Mouse (Mus musculus) ovary, adult 18-20 months (tissue): ENCODE measurements at regions not wholly inside any gene's neighbourhood (a gene's known extent, or its start where the extent isn't known, plus 50 kb on each side); places are given as distances from the start of the nearest gene placed in this dataset.

Experiments
- DNase-seq: peaks from one replicate; pipeline ENCODE4 v3.0.0; 2022; ENCODE audit warnings: low spot score, mixed read lengths

GRCm38 (mm10) chr12:50935516-50935915, 286.6 kb upstream of the Prkd1 start:
- DNase-seq, result no peak

- no peak for DNase-seq
Observed at GRCm38 (mm10) chr12:50932496-50932895, 283.6 kb upstream of the Prkd1 start.

GRCm38 (mm10) chr12:50929641-50930040, 280.7 kb upstream of the Prkd1 start:
- no peak for DNase-seq

- DNase-seq, result no peak
Observed at GRCm38 (mm10) chr12:50926234-50926633, 277.3 kb upstream of the Prkd1 start.

DNA sequence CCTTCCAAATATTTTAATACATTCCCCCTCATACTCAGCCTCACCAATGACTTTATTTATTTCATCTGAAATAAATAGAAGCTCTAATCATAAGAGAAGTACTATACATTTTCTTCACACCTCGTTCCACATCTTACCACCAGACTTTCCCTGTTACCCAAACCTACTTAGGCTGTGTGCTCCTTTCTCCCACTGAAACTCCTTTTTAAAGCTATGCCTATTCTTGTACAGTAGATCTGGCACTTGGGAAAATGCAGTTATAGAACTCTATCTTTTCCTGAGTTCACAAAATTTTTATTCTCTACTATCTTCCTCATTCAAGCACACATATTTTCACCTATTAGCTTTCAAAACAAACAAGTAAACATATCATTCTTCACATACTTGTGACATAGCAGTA, 272.8 kb upstream of the Prkd1 start:
- DNase-seq, result no peak

DNA sequence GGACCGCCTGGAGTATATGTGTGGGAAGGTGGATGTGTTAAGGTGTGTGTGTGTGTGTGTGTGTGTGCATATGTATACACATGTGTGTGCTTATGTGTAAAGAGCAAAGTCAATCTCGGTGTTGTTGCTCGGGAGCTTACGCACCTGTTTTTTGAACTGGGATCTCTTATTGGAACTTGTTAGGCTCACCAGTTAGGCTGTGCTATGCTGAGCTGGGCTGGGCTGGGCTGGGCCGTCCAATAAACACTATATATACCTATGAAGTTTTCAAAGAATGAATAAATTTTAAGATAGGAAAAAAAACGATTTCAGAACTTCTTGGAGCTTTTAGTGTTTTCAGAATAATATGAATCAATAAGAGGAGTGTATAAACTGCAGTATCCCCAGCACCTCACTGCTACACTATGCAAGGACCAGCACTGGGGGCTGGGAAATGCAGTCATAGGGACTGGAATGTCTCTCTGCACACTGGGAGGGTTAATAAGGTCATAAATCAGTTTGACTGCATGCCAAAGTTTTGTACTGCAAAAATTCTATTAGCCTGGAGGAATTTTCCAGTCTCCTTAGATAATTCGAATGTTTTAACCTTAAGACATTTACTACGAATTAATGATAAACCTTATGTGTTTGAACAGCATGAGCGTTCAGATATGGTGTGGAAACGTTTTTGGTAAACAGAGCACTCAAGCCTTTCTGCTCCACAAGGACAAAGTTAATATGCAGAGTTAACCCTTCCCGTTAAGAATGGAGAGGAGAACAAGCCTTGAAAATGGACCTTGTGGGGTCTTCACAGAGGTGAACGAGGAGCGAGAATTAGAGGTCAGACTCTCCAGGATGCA, 250.9 kb upstream of the Prkd1 start:
- no peak for DNase-seq

DNA sequence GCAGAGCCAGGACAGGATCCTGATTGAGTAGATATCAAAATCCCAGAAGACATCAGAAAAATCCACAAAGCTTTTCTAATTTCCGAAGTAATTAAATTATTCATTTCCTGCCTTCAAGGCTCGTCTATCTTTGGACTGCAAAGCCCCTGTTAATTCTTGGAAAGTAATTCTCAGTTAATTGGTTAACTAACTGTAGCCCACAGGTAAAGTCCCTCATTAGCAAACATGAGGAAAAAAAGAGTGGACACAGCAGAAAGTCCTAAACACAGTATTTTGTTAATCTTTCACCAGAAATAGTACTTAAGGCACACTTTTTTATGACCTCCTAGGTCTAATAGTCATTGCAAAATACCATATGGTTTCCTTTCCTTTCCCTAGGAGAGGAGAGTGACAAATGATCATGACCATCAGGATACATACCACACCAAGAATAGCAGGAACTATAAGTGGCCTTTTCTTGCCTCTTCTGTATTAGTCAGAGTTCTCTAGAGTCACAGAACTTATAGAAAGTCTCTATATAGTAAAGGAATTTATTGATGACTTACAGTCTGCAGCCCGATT, 248.8 kb upstream of the Prkd1 start:
- no peak for DNase-seq

DNA sequence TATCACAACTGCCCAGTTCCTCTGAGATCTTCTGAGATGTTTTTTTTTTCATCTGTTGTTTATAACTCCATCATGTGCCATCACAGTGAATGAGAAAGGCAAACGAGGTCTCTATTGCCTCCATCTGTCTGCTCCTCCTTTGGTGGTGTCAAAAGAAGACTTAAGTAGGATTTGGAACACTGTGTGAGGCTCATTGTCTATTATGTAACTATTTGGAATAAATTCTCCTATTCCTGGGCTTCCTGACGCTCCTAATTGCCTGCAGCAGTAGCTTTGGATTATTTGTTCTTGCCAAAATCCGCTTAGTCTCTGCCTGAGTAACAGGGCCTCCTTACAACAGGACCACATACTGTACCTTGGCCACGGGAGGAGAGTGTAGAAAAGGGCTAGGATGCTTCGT, 244.7 kb upstream of the Prkd1 start:
- DNase-seq, result no peak

- DNase-seq, result no peak
Observed at GRCm38 (mm10) chr12:50875796-50876195, 226.9 kb upstream of the Prkd1 start.

- no peak for DNase-seq
Observed at GRCm38 (mm10) chr12:50874024-50874398, 225.1 kb upstream of the Prkd1 start.

DNA sequence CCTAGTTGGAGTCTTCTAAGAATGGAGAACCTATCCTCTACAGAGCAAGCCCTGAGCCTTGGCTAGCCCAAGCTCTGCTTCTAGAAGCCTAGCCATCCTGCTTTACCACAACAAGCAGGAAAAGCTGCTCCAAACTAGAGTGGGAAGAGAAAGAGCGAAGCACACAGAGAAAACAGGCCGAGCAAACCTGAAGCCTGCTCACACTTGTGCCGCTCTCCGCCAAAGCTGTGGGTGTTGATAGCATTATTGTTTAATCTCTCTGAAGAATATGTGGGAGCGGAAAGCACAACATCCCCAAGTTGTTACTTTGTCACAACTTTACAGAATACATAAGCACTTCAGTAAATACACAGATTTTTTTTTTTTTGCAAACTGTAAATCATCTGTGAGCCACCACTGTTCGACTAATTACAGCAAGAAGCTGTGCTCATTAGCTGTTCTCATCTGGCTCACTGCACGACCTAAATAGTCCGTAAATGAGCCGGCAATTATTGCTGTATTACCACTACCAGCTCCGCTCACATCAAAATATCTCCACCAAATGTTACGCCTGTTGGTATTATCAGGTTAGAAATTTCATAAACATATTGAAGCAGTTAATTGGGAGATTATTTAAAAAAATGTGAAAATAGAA, 224.6 kb upstream of the Prkd1 start:
- DNase-seq, result no peak

DNA sequence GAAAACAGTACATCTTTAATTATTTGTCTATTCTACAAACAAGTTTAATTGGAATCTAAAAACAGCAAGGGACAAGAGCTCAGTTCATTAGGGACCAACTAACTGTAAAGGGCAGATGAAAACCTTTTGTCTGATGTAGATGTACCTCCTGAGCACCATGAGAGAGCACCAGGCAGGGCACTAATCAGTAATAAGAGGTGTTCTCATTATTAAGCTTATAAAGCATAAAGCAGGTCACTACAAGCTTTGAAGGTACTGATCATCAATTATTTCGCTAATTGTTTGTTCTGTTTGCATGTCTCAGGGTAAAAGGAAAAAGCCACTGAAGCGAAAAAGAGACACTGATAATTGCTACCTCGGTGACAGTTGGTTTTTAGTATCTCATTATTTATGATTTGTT, 202.7 kb upstream of the Prkd1 start:
- no peak for DNase-seq

- DNase-seq, result no peak
Observed at GRCm38 (mm10) chr12:50847976-50848375, 199.1 kb upstream of the Prkd1 start.

DNA sequence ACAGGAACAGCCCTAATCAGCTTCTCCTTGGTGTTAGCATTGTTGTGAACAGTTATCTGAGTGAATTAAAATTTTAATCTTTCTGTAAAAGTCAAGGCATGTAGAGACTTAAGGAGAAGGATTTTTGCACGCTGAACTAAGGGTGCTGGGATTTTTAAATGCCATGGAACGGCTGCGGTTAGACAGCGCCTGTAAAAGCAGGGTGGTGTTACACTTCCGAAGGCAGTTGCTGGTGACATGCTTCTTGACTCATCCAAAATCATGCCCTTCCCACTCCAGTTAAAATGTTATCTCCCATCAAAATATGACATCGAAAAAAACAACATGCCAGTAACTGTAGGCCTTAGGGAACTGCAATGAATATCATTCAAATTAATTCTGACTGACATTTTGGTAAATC, 193.8 kb upstream of the Prkd1 start:
- DNase-seq, result no peak

DNA sequence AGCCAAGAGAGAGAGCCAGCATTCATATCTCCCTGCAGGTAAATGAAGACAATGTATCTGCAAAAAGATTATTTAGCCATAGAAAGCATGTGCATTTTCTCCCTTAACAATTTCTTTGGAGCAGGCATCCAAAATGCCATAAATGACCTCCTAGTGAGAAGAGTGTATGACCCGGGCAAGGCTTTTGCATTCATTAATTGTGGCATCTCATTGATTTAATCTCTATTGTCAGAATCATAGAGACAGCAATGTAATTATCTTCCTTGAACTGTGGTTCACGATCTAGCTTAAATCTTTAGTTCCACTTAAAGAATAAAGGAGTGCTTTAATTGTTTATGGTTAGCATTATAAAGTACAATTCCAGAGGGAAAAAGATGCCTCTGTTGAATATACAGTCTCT, 190.5 kb upstream of the Prkd1 start:
- DNase-seq, result no peak

- no peak for DNase-seq
Observed at GRCm38 (mm10) chr12:50808731-50809281, 159.9 kb upstream of the Prkd1 start.

DNA sequence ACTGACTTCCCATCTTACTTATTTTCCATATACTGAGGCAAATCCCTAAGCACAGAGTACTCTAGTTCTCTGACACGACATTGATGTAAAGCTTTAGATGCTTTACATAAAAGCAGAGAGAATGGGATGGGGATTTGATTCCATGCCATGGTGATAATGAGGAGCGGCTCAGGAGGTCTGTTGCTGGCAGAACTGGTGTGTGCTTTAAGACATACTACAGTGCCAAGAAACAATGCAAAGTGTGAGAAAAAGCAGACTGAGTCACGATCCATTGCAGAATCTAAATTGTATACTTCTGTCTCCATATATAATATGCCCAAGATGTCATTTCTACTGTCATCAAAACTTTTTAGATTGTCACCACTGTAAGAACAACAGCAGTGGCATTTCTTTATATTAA, 155.5 kb upstream of the Prkd1 start:
- DNase-seq, result no peak

DNA sequence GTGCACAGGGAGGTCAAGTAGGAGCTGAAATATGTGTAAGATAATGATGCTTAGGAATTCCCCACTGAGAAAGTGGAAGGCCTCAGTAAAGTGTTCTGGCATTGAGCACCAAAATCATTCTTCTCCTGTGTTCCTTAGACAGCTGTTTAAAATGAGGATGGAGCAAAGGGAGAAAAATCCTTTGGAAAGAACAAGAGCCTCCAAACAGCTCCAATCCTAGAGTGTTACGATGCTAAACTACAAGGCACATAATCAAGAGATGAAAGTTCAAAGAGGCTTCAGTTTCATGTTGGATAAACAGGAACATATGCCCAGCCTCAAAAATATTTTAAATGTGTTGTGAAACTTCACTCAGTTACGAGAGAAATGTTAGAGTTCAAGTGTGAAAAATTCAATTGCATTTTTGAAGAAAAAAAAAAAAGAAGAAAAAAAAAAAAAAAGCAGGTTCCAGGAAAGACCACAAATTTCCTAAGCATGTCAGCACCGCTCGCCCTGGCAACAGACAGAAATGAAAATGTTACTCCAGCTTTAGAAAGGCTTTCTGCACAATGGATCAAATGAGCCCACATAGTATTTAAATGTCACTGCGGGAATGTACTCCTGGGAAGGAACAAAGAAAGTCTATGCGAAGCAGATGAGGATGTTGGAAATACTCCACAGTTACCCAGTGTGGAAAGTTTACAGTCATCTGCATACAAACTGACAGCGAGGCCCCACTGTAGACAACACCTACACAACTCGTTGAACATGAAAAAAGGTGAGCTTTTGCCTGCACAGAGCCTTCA, 116.5 kb upstream of the Prkd1 start:
- no peak for DNase-seq

DNA sequence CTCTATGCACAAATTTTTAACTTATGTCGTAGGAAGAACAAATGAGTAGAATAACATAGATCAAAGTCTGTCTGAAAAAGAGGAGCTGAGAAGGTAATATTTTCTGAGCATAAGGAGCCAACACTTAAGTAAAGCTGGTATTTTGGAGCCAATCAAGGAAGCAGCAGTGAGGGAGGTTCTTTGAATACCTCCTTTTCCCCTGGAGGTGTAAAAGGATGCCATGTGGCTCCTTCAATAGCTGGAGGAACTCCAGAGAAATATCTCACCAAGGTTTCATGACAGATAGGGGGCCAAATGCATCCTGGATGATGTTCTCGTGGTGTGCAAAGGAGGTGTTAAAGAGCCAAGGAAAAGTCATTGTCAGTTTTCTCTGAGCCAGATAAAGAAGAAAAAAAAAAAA, 115.6 kb upstream of the Prkd1 start:
- DNase-seq, result no peak

DNA sequence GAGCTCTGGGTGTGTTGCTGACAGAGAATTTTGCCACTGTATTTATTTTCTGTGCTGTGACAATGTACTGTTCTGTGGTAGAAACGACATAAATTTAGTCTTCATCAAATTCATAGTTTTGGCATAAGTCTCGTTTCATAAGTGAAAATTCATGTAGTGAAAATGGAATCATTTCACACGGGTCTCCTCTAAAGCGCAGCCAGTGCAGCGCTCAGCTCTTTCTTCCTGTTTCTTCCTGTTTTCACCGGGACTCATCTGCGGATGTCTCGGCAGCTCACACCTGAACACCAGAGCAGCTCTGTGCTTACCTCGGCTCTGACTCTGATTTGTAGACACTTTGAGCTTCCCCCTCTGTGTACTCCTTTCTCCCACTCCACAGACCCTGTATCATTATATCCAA, 85.2 kb upstream of the Prkd1 start:
- no peak for DNase-seq

- DNase-seq, result no peak
Observed at GRCm38 (mm10) chr12:50712615-50713014, 63.7 kb upstream of the Prkd1 start.

- no peak for DNase-seq
Observed at GRCm38 (mm10) chr12:50709000-50709788, 60.3 kb upstream of the Prkd1 start.
